Mouse (Mus musculus) WW6 (cell line): ENCODE data around the gene Adamts4.
"Not testable (repeated sequence)": the region's sequence is repeated elsewhere in the genome, so short reads cannot be mapped to it uniquely, and the experiment has no call there.

ENCODE experiments used
- DNase-seq: peaks from one replicate; pipeline ENCODE4 v3.0.0-alpha.2; 2013; ENCODE audit warnings: low read depth, low spot score

Adamts4 gene

DNA sequence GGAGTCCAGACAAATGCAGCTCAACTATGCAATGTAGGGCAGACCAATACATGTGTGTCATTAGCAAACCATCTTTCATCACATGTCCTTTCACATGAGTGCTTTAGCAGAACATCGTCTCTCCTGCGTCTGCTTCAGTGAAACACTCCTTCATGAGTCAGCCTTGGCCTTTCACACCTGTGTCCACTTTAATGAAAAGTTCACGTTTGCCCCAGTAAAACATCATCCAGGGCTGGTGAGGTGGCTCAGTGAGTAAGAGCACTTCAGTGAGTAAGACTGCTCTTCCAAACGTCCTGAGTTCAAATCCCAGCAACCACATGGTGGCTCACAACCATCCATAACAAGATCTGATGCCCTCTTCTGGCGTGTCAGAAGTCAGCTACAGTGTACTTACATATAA, 55.9 kb downstream of the Adamts4 start:
- DNase-seq: not testable (repeated sequence)

DNA sequence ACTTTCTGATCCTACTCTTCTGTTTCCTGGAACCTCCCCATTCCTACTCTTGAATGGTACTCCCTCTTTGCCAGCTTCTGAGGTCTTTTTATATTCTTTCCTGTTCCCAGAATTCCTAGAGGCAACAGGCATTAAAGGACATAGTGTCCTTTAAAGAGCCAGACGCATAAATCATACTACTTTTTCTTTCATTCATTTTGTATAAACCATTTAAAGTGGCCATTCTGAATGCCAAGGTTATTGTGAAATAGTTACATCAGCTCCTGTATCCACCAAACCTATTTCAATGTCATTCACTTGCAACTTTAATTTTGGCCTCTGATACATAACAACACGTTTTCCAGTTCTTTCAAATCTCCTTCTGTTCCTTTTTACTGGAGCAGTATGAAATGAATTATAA, 59.1 kb downstream of the Adamts4 start:
- no peak for DNase-seq
